Mouse (Mus musculus): Measurements from ENCODE around the gene Gnrhr. TPM values are rescaled to one million over a fixed set of nuclear protein-coding genes. Genes with fewer than 3 reads are reported as not detected.

Gene Gnrhr
- not detected in 2 replicates for polyA plus RNA-seq (2016; fragmentation: Nextera tagmentation; extraction: Ambion mirVana)

DNA sequence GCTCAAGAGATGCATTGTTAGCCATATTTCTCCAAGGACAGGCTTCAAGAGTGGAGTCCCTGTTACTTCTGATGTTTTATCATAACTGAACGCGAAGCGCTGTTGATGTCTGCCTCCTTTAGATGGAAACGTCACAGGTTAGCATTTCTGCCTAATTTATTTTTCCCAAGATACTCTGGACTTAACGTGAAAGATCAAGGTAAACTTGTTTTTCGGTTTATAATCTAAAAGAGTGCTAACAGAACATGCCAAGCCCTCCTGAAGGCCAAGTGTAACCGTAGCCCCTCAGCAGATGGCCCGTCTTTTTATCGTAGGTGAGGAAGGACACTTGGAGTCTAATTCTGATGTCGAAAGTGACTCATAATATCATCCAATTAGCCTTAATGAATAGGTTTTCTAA is at the start of gene Gnrhr:
Gene Gnrhr, minus strand, starts transcription at position 101 of the 400 bp plus-strand sequence.
- no peaks in the 10 kb centered on the region for H3K9me3 ChIP-seq
- H3K27ac ChIP-seq = no peak within 1 kb of the TSS
- no peak within 1 kb of the TSS for H3K4me3 ChIP-seq
- H3K36me3 ChIP-seq = no peaks in the 10 kb centered on the region
- H3K4me1 ChIP-seq (replicated peaks) = no peaks in the 10 kb centered on the region
- DNase-seq (ENCODE audit: low spot score) = no peak
- no peaks in the 10 kb centered on the region for H3K27me3 ChIP-seq (ENCODE audit: insufficient read depth, poor library complexity, severe bottlenecking)
- 94% methylated on average over 10 of the region's 10 CpGs for whole genome bisulfite sequencing

DNA sequence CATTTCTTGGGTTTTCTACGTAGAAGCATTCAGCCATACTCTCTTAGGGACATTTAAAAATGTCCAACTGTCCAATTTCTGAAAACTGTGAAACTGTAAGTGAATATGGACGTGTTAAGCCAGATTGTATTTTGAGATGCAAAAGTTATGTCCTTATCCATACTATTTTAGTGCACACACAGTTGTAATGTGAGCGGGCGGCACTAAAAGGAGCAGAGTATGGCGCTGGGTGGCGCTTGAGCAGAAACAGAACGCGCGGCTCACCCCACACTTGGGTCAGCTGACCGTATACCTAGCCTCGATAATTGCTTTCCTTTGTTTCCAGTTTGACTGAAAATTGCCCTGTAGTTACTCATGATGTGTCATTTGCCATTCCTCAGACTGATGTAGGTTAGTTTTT is 48.9 kb upstream of the Gnrhr start:
- DNase-seq (ENCODE audit: low spot score) = no peak
- Histone ChIP-seq H3K9me3 (no peaks in the 10 kb centered on the region), H3K4me3 (no peak overlapping the region), H3K27ac (no peak overlapping the region), H3K36me3 (no peaks in the 10 kb centered on the region), H3K4me1 (replicated peaks) (no peaks in the 10 kb centered on the region), H3K27me3 (ENCODE audit: insufficient read depth, poor library complexity, severe bottlenecking) (no peaks in the 10 kb centered on the region)
- WGBS = 93% methylated on average over 11 of the region's 11 CpGs

DNA sequence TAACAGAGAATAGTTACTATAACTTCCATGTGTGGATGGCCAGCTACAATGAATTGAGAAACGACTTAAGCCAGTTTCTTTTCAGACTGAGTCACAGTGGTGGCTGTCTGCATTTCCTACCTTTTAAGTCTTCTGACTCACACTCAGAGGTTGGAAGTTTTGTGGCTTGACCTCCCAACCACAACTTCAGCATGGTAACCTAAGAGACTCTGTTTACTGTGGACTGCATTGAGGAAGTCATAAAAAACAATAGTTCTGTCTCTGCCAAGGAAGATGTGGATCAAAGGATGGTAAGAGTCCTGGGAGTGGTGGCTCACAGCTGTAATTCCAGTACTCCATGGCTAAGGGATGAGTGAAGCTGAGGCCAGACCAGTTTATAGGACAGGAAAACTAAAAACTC is 47.2 kb upstream of the Gnrhr start:
- H3K27me3 ChIP-seq (ENCODE audit: insufficient read depth, poor library complexity, severe bottlenecking) = no peaks in the 10 kb centered on the region
- H3K9me3 ChIP-seq = no peaks in the 10 kb centered on the region
- H3K27ac ChIP-seq = no peak overlapping the region
- H3K36me3 ChIP-seq = no peaks in the 10 kb centered on the region
- H3K4me3 ChIP-seq = no peak overlapping the region
- 74% methylated on average over 1 of the region's 1 CpGs for WGBS
- no peak for DNase-seq (ENCODE audit: low spot score)
- no peaks in the 10 kb centered on the region for H3K4me1 ChIP-seq (replicated peaks)

DNA sequence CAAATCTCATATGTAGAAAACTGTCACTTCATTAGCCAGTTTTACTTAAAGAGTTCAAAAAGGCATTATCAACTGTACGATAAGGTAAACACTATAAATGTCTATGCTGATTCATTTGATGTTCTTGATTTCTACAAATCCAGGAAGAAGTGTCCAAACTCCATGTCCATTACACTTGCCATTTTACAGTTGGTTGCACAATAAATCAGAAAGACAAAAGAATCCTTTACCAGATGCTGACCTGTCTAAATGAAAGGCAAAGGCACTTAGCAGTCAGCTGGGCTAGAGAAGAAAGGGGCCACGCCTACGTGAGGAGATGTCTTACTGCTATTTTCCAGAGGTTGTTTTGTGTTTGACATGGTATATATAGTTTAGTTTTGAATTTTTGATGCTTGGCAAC is 46.6 kb upstream of the Gnrhr start:
- no peaks in the 10 kb centered on the region for H3K36me3 ChIP-seq
- 87% methylated on average over 3 of the region's 3 CpGs for WGBS
- H3K27ac ChIP-seq = no peak overlapping the region
- H3K27me3 ChIP-seq (ENCODE audit: insufficient read depth, poor library complexity, severe bottlenecking) = no peaks in the 10 kb centered on the region
- no peak overlapping the region for H3K4me3 ChIP-seq
- H3K4me1 ChIP-seq (replicated peaks) = no peaks in the 10 kb centered on the region
- no peak for DNase-seq (ENCODE audit: low spot score)
- H3K9me3 ChIP-seq = no peaks in the 10 kb centered on the region

DNA sequence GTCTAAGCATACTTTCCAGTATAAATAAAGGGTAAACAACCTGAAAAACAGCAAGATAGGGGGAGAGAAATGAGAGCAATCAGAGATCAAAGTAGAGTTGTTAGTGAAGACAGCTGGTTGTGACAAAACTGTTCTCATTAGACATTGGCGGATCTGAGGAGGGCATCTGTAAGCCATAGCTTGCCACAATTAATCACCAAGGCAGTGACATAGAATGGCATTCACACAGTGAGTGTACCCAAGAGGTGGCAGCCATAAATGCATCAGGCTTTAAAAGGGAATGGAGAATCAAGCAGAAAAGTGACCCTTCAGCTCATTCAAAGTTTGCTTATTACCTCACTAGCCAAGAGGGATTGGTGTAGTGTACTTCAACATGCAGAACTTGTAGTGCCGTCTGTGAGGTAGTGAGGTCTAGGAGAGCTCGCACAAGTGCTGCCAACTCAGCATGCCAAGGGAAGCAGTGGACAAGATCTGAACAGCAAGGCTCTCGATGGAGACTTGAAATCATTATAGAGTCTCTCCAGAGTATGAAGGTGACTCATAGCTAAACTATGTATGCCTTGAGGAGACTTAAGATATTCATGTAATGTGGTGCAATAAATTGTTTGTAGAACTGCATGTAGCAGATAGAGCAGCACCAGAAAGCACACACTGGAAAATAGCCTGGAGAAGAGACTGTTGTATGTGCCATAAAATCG is 29.6 kb upstream of the Gnrhr start:
- H3K36me3 ChIP-seq = no peaks in the 10 kb centered on the region
- no peaks in the 10 kb centered on the region for H3K9me3 ChIP-seq
- H3K27ac ChIP-seq = no peak overlapping the region
- no peak for DNase-seq (ENCODE audit: low spot score)
- WGBS = 89% methylated on average over 5 of the region's 5 CpGs
- H3K27me3 ChIP-seq (ENCODE audit: insufficient read depth, poor library complexity, severe bottlenecking) = no peaks in the 10 kb centered on the region
- no peaks in the 10 kb centered on the region for H3K4me1 ChIP-seq (replicated peaks)
- no peak overlapping the region for H3K4me3 ChIP-seq

DNA sequence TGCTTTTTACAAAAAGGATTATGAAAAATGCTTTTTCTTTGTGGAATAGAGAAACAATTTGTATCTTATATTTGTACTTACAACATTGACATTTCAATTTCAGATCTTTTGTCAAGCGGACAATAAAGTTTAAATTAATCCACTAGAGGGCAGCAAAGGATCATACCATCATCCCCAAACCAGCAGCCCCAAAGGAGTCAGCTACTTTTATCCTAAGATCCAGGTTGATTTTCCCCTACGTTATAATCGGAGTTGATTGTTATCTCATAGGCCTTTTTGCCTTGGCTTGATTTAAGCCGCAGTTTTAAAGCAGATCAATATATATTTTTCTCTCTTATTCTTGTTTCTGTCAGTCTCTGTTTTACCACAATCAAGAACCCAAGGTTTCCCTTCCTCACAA is 6.3 kb downstream of the Gnrhr start:
- H3K27me3 ChIP-seq (ENCODE audit: insufficient read depth, poor library complexity, severe bottlenecking) = no peaks in the 10 kb centered on the region
- DNase-seq (ENCODE audit: low spot score) = no peak
- no peaks in the 10 kb centered on the region for H3K9me3 ChIP-seq
- no peaks in the 10 kb centered on the region for H3K4me1 ChIP-seq (replicated peaks)
- WGBS = 21% methylated on average over 4 of the region's 4 CpGs
- no peaks in the 10 kb centered on the region for H3K36me3 ChIP-seq
- no peak overlapping the region for H3K27ac ChIP-seq
- no peak overlapping the region for H3K4me3 ChIP-seq

DNA sequence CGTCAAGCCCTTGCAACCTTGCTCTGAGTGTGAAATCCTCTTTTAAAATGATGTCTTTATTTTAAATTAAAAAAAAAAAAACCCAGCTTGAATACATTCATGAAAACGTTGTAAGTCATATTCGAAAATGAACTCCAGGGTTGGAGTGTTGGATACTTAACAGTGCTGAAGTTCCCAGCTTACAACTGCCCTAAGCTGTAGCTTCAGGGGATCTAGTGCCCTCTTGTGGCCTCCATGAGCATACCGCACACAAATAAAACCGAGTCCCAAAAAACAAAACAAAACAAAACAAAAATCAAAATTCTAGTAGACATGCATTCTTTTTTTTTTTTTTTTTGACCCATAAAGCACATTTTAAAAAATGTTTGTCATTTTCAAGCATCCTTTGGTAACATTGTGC is 6.9 kb downstream of the Gnrhr start:
- 21% methylated on average over 5 of the region's 5 CpGs for WGBS
- Histone ChIP-seq H3K4me1 (replicated peaks) (no peaks in the 10 kb centered on the region), H3K27me3 (ENCODE audit: insufficient read depth, poor library complexity, severe bottlenecking) (no peaks in the 10 kb centered on the region), H3K4me3 (no peak overlapping the region), H3K36me3 (no peaks in the 10 kb centered on the region), H3K27ac (no peak overlapping the region), H3K9me3 (no peaks in the 10 kb centered on the region)
- DNase-seq (ENCODE audit: low spot score) = no peak

DNA sequence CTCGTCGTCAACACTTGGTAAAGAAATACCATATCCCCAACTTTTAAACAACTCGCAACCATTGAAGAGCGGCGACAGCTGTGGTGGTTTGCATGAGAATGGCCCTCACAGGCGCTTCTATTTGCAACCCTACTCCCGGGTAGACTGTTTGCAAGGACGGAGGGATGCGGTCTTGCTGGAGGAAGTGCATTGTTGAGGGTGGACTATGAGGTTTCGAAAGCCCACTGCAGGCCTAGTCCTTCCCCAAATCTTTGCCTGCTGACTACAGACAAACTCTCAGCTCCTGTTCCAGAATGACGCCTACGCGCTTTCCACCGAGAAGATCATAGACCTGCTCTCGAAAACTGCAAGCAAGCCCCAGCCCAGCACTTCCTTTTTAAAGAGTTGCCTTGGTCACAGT is 7.4 kb downstream of the Gnrhr start:
- no peak for DNase-seq (ENCODE audit: low spot score)
- Histone ChIP-seq H3K27ac (no peak overlapping the region), H3K4me3 (no peak overlapping the region), H3K36me3 (no peaks in the 10 kb centered on the region), H3K9me3 (no peaks in the 10 kb centered on the region), H3K27me3 (ENCODE audit: insufficient read depth, poor library complexity, severe bottlenecking) (no peaks in the 10 kb centered on the region), H3K4me1 (replicated peaks) (no peaks in the 10 kb centered on the region)
- 44% methylated on average over 15 of the region's 15 CpGs for WGBS

DNA sequence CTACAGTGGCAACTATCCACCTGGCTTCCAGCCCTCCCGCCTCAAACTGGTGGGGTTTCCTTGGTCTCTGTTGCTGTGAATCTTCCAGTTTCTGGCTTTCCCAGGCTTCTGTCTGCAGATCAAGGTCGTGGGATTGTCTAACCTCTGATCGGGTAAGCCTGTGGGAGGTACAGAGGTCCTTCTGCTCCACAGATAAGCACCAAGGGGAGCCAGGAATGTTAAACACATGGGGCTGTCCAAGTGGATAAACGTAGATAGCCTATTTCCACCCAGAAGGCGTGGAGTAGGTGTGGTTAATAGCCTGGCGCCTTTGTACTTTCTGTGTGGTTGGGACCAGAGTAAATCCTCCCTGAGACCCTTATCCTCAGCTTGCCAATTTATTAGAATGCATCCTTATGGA is 10.3 kb downstream of the Gnrhr start:
- Histone ChIP-seq H3K36me3 (no peaks in the 10 kb centered on the region), H3K4me1 (replicated peaks) (no peaks in the 10 kb centered on the region), H3K27me3 (ENCODE audit: insufficient read depth, poor library complexity, severe bottlenecking) (no peaks in the 10 kb centered on the region), H3K4me3 (no peak overlapping the region), H3K27ac (no peak overlapping the region), H3K9me3 (no peaks in the 10 kb centered on the region)
- no peak for DNase-seq (ENCODE audit: low spot score)
- WGBS = 82% methylated on average over 6 of the region's 6 CpGs

DNA sequence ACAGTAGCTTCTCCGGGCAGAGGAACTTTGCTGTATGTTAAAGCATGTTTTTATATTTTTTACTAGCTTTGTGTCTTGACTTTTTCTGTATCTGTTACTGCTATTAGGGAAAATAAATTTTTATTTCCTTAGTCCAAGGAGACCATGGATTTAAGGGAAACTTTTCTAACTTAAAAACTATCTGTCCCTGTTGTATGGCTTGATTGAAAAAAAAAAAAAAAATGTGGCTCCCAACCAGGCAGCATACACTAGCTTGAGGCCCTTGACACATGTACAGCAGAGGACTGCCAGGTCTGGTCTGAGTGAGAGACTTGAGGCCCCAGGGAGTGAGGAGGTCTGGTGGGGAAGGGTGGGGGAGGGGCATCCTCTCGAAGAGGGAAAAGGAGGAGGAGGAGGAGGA is 23.9 kb downstream of the Gnrhr start:
- Histone ChIP-seq H3K4me3 (no peak overlapping the region), H3K9me3 (no peaks in the 10 kb centered on the region), H3K36me3 (peaks cover 7% of the 10 kb centered on the region), H3K27ac (peak overlapping the region; percentile 93), H3K27me3 (ENCODE audit: insufficient read depth, poor library complexity, severe bottlenecking) (no peaks in the 10 kb centered on the region), H3K4me1 (replicated peaks) (peaks cover 11% of the 10 kb centered on the region)
- no peak for DNase-seq (ENCODE audit: low spot score)
- WGBS = 53% methylated on average over 2 of the region's 2 CpGs

DNA sequence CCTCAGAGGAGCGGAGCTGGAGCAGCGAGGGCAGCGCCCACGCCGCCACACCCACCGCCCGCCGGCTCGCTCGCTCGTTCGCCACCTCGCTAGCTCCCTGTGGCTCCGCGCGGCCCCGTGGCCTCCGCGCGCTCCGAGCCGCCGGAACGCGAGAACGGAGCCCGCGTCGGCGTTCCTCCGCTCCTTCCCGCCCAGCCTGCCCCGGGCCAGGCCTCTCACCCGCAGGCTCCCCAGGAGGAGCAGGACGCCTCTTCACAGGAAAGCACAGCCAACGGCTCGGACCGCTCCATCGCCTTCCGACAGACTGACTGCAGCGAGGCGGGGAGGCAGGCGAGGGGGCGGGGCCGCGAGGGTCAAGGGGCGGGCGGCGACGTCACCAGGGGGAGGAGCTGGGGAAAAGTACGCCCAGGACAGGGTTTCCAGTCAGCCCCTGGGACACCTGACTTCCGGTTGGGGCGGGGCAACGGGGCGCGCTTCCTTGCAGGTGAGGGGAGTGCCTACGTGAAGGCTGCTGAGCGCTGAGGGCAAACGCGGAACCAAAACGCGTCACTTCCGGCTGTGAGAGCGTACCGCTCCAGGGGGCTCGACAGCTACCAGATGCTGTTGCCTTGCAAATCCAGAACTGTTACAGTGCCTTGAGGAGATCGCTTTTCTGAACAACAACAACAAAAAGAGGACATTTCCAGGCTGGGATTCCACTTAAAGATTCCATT is 25.1 kb downstream of the Gnrhr start, which contains the start of gene Uba6:
Gene Uba6, minus strand, starts transcription at position 355 of the 713 bp plus-strand sequence.
- DNase-seq (ENCODE audit: low spot score) = peak; percentile 100
- peak within 1 kb of the TSS; percentile 82 for H3K4me3 ChIP-seq
- H3K36me3 ChIP-seq = peaks cover 17% of the 10 kb centered on the region
- no peaks in the 10 kb centered on the region for H3K9me3 ChIP-seq
- H3K27me3 ChIP-seq (ENCODE audit: insufficient read depth, poor library complexity, severe bottlenecking) = no peaks in the 10 kb centered on the region
- peaks cover 11% of the 10 kb centered on the region for H3K4me1 ChIP-seq (replicated peaks)
- WGBS = 1% methylated on average over 67 of the region's 67 CpGs
- peak within 1 kb of the TSS; percentile 93 for H3K27ac ChIP-seq

DNA sequence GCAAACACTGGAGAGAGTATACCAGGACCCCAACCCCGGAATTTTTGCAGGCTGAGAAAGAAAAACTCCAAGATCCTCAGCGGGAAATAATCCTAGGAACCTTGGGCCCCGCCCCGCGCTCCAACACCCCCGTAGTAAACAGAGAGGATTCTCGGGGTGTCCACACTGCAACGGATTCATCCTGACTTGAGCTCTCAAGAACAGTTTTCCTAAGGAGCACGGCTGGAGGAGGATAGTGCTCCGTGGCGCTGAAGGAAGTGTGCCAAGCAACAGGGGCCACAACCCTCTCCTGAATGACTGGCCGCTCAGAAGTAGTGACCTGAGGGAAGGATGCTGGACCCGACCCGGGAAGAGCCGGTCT is 25.6 kb downstream of the Gnrhr start:
- Histone ChIP-seq H3K4me3 (peak overlapping the region; percentile 82), H3K27ac (peak overlapping the region; percentile 93), H3K36me3 (peaks cover 20% of the 10 kb centered on the region), H3K4me1 (replicated peaks) (peaks cover 11% of the 10 kb centered on the region), H3K27me3 (ENCODE audit: insufficient read depth, poor library complexity, severe bottlenecking) (no peaks in the 10 kb centered on the region), H3K9me3 (no peaks in the 10 kb centered on the region)
- WGBS = 0% methylated on average over 15 of the region's 15 CpGs
- no peak for DNase-seq (ENCODE audit: low spot score)
